Mouse (Mus musculus): ENCODE measurements around the gene Rab17.
A peak's percentile ranks its signal among the peaks of the same experiment; 100 is the strongest.

Rab17 gene

DNA sequence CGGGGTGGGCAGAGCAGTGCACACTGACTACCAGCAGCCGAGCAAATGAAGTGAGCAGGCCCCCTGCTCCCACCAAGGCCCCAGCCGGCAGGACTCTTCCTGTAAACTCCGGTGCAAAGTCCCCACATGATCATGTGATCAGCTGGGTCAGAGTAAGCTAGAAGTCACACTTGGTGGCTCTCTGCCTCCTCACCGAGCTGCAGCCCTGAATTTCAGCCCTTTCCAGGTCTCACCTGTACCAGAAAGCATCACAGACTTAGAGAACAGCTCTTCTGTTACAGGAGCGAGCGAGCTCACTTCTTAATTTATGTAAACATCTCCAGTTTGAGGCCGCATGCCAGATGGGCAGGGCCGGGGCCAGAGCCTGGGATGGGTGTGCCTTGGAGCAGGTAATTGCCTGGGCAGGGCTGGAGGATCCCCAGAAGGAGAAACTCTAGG is at the start of gene Rab17:
Rab17 (minus strand) TSS at position 315 of the 438 bp plus-strand sequence.
- DNase-seq (ENCODE audit: low spot score in 2 of 2), result no peak

DNA sequence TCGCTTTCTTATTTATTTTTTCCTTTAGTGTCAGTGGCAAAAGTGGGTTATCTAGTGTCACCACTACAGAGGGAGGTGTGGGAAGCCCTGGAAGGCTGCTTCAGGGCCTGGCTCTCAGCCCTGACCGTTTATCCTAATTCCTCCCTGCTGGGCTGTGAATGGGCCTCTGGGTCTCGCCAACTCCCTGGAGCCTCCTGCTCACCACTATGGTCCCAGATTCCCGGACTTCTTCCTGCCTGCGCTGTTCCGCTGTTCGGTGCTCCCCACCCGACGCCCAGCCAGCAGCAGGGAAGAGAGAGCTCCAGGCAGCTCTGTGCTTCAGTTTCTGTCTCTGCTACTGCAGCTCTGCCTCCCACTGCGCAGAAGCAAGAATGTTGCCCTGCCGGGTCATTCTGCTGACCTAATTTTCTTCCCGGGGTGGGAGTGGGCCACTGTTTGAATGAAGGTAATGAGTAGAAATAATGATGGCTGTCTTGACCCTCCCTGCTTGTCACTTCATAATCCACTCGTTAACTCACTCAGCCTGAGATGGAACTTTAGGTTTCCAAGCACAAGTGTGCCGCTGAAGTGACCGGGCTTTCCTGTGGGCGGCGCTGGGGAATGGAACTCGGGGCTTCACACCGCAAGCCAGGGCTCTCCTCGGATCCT is 47.8 kb upstream of the Rab17 start:
- no peak for DNase-seq (ENCODE audit: low spot score in 2 of 2)

DNA sequence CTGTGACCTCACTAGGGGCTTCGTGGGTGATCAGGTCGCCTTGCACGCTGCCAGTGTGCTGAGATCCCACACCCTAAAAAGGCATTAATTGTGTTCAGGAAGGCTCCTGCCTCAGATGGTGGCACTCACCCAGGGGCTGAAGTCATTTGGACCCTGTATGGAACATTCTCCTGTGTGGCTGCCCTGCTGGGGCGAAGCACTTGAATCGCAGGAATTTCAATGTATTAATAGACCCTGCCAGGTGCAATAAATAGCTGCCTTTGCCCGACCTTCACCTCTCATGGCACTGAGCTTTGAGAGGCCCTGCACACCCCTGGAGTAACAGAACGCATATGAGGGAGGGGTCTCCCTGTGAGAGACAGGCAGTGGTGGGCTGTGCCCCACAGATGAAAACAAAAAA is 46.1 kb upstream of the Rab17 start:
- no peak for DNase-seq (ENCODE audit: low spot score in 2 of 2)

DNA sequence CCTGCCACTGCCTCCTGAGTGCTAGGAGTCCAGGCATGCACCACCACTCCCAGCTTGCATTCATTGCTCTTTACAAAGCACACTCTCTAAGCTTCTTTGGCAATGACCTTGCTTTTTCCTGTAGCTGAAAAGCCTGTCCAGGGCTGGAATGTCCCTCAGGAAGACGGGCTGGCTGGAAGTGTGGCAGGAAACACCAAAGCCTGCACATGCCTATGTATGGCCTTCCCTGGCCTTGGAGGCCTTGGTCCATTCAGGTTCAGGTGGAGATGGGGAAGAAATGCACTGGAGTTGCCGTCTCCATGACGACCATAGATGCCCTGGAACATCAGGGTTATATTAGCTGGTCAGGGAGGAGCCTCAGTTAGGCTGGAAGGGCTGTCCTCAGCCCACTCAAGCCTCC is 44.3 kb upstream of the Rab17 start:
- DNase-seq (ENCODE audit: low spot score in 2 of 2), result no peak

DNA sequence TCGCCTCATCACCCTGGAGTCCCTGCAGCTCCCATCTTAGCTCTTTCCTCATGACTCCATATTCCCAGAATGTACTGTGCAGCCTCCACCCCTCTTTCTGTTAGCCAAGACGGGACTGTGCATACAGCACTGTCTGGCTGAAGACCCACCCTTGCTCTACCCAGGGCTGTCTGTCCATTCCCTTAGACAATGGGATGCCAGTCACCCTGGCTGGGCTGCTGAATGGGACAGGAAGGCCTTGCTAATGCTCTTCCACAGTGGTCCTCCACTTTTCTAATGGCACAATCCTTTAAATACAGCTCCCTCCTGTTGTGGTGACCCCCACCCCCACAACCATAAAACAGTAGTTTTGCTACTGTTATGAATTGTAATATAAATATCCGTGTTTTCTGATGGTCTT is 41.9 kb upstream of the Rab17 start:
- no peak for DNase-seq (ENCODE audit: low spot score in 2 of 2)

DNA sequence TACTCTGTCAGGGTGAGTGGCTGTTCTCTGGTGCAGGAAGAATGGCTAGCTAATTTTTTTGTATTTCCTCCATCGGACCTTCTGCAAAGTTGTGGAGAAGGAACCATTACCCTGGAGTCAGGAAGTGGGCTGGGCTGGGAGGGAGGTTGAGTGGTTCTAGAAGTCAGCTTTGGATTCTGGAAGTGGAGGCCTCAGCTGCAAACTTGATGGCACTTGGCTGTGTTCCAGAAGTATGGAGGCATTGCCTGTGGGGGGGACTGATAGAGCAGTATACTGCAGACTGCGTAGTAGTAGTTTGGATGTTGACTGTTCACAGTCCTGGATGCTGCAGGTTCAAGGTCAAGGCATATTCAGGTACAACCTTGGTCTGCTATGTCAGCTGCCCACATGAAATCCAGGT is 41.3 kb upstream of the Rab17 start:
- no peak for DNase-seq (ENCODE audit: low spot score in 2 of 2)

DNA sequence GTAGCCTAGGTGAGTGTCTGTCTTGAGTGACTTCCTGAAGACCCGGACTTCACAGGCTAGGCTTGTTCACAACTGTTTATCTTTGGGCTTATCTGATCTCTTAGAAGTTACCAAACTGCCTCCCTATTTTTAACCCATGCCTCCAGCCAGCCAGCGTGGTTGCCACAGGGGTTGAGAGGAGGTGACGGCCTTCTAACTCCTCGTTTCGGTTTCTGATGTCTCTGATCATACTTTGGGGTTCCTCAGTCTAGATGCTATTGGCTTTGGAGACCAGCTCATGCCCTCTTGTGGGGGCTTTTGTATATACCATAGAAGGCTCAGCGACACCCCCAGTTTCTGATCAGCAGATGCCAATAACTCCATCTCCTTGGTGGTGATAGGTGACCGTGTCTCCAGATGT is 40.8 kb upstream of the Rab17 start:
- DNase-seq (ENCODE audit: low spot score in 2 of 2), result no peak

DNA sequence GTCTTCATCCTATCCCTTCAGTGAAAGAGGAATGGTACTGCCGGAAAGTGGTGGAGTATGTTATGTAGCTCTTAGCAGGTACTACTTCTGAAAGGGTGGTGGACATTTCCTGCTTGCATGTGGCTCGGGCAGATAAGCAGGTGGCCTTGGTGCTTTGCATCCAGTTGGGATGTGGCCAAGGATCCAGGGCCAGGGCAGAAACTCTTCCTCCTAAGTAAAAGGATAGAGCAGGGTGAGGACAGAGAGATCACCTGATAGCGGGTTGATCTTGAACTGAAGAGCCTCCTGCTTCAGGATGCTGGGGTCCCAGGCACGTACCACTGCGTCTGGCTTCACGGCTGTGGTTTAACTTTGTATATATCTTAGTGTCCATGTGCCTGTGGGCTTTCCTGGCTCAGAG is 39.8 kb upstream of the Rab17 start:
- DNase-seq (ENCODE audit: low spot score in 2 of 2), result no peak

DNA sequence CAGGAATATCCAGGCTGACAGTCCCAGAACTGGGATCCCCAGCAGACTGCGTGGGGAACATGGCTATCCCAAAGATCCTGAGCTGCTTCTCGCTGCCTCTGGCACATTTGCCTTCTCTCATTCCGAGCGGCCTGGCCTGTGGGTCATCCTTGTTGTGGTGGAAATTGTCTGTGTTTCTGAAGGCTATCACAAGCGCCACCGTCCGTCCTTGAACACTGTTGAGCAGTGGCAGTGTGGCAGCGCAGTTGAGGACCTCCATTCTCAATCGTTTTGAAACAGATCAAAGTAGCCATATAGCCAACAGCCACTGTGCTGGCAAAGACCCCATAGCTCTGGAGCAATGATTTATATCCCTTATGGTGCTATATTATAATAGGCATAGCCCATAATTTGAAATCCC is 39.3 kb upstream of the Rab17 start:
- DNase-seq (ENCODE audit: low spot score in 2 of 2), result no peak

DNA sequence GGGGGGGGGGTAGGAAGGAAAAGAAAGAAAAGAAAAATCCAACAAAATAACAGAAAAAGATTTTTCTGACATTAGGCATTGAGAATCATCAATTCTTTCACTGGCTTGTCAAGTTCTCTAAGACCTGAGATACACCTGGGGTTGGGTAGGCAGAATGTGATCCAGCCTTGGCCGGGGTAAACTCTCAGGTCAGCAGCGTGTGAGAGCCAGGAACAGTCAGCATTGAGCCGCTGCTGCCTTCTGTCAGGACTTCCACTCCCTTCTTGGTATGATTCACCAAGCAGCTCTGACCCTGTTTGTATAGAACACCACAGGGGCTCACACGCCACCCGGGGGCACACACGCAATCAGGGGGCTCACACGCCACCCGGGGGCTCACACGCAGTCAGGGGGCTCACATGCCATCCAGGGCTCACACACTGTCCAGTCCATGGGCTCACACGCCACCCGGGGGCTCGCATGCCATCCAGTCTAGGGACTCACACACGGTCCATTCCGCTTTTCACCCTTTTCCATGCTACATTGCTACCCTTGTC is 38.8 kb upstream of the Rab17 start:
- DNase-seq (ENCODE audit: low spot score in 2 of 2), result no peak

DNA sequence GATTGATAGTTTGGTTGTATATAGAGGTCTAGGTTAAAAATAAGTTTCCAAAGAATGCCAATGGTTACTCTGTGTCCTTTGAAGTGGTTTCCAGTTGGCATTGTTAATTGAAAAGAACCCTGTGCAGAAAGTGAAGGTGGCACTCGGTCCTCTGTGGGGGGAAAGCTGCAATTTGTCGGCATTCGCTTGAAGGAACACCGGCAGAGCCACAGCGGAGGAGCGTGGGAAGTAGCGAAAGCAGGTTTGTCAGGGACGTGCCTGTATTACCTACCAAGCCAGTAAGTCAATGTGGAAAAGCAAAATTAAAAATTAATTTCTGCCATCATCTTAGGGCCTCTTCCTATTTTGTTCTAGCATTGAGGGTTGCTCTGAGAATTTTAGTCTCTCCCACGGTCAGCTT is 37.2 kb upstream of the Rab17 start:
- no peak for DNase-seq (ENCODE audit: low spot score in 2 of 2)

DNA sequence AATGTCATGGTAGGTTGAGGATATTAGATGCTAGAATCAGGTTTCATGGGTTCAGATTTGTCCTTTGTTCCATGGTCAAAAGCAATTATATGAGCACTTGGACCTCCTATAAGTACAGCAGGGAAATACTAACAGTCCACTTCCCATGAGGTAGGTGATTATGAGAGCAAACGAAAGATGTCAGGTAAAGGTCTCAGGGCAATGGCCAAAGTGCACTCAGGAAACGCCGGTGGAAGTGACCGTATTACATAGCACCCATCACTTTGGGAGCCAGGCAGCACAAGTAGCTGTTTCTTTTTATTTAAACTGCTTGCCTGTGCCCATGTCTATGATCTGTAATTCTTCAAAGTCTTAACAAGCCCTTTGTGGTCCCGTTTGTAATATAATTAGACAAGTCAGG is 36.6 kb upstream of the Rab17 start:
- DNase-seq (ENCODE audit: low spot score in 2 of 2), result no peak

DNA sequence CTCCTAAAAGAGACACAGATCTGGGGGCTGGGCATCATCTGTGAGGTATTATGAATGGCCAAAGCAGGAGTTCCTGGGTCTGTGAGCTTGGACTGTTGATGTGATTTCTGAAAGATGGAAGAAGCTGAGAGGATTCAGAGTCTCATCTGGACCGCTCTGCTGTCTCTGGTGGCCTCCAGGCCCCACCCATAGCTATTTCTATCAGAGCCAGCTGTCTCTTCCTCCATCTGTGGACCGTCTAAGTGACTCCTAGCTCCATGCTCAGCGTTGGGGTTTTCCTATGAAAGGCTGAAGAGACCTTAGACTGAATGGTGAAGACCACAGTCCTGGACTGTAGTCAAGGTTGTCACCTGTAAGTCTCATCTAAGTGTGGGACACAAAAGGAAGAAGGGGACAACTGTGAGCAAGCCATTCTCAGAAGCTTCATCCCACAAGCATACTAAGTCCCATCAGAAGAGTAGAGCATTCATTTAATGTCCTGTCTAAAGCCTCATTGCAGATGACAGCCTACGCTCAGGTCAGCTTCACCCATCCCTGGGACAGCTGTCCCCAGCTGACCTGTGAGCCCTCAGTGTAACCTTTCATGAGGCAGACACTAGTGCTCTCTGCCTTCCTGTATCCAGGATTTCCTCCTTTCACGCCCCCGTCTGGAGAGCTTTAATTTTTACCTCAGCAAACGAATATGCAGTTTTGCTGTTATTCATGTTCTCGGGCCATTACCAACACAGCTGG is 34.2 kb upstream of the Rab17 start:
- DNase-seq (ENCODE audit: low spot score in 2 of 2), result no peak

DNA sequence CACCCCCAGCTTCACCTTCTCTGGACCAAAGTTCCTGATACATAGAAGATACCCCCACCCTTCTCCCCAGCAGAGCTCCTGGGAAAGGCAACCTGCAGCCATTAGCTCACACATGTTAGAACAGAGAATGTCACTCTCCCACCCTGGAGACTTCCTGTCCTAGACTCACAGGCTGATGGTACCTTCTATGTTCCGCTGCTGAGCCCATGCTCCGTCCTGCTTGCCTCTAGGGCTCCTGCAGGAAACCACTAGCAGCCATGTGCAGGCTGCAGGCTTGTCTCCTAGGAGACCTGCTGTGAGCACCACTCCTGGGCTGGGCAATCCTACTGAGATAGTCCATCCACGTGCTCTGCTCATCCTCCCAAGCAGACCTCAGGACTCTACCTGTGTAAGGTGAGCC is 33.2 kb upstream of the Rab17 start:
- DNase-seq (ENCODE audit: low spot score in 2 of 2), result no peak

DNA sequence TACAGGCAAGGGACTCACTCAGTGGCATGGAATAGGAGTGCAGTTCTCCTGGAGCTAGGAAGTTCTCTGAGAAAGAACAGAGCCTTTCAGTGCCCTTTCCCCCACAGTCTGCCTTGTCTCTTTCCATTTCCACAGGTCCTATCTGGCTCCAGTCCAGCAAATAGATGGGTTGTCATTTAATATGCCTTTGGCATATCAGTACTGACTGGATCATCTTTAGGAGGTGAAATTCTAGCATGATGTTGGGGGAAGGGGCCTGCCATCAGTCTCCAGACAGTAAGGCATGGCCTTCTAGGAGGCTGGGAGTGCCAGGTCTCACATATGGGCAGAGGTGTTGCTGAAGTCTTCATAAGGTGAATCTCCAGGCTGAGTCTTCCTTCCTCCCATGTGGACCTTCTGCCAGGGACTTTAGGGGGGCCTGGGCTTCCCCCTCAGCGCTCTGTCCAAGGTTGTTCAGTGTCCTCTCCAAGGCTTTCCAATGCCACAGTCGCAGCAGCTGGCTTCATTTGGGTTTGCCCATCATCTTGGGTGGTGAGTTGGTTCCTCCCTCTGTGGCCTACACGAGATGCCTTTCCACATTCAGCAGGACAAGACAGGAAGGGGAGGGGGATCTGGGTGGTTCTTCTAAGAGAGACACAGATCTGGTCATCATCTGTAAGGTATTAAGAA is 32.5 kb upstream of the Rab17 start:
- no peak for DNase-seq (ENCODE audit: low spot score in 2 of 2)

DNA sequence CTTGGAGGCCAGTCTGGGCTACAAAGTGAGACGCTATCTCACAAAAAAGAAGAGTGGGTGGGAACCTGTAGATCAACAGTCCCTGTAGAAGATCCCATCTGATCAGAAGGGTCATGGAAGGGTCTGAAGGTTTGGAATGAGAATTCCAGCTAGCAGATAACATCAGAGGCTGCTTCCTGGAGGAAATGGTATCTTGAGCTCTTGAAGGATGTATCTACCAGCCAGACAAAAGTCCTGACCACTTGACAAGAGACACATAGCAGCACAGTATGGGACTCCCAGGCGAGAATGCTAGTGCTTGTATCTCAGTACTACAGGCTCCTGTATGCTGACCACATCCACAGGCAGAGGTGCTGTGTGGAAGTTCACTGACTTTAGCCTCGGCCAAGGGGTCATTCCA is 31.6 kb upstream of the Rab17 start:
- no peak for DNase-seq (ENCODE audit: low spot score in 2 of 2)

DNA sequence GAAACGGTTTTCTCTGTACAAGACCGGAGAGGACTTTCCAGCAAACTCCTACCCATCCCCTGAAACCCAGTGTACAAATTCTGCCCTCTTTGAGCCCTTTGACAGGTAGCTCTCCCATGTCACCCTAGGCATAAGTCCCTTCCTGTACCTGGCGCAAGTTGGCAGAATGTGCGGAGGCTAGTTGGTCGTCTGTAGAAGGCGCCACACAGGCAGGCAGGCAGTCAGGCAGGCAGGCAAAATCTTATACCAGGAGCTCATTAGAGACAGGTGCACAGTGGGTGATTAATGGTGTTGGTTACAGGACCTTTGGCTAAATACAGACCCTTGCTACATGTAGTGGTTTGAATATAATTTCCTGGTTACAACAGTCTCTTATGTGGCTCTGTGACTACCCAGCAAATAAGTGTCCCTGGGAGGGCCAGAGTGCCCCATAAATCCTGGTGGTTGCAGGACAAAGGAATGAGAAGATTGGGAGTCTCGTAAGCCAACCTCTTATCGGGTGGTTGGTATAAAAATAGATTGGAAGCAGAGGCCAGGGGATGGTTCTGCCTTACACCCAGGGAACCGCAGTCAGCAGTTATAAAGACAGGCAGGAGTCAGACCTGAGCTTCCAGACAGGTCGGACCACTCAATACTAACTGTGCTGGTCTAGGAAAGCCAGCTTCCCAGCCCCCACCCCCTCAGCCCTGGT is 30.6 kb upstream of the Rab17 start:
- no peak for DNase-seq (ENCODE audit: low spot score in 2 of 2)

DNA sequence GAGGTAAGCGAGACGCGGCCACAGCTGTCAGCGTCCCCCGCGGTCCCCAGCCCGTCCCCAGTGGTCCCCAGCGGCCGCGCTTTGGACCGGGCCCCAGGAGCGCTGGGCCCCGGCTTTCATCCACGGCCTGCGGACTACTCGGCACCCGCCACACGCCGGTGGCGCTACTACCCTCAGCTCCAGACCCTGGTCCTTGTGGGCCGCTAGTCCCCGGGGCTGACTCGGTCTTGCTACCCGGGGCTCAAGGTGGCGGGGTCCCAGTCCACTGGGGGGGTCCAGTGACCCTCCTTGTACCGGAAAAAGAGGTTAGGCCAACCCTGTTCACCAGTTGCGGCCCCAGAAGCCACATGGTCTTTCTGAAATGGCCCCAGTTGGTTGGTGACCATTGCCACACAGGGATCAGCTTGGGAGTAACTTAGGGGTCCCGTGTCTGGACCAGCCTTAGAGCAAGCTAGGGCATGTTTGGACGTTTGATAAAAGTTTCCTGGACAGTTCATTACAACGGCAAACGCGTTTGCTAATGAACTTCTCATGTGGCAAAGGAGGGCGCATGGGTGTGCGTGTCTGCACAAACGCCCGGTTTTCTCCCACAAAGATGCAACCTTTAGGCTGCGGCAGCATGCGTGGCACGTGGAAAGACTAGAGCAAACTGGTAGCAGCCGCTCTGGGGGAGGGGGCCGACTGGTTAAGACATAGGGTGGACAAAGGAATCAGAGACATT is 29.6 kb upstream of the Rab17 start:
- no peak for DNase-seq (ENCODE audit: low spot score in 2 of 2)

DNA sequence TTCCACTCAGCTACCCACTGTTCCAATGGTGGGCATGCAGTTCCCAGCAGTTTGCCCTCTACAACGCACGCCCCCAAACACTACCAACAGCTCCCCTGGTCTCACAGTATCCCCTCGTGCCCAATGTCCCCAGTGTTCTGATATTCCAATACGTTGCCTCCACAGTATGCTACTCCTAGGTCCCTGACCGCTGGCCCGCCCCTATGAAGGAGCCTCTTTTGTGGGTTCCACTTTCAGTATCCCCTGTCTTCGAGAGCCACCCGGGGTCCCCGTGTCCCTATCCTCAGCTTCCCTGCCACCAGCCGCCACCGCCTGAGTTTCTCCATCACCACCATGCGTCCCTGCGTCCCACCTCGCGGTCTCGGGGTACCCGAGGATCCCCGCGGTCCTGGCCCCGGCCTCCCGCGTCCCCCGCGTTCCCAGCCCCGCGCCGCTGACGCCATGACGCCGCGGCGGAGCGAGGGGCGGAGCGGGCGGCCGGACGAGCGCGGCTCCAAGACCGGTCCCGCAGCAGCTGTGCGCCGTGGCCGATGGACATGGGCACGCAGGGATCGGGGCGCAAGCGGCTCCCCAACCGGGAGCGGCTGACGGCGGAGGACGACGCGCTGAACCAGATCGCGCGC is 28.9 kb upstream of the Rab17 start, which contains the start of gene Lrrfip1:
Lrrfip1 (plus strand) TSS at position 470 of the 623 bp plus-strand sequence.
- DNase-seq (ENCODE audit: low spot score in 2 of 2), result peak in 1 of 2 experiments; percentile 48

DNA sequence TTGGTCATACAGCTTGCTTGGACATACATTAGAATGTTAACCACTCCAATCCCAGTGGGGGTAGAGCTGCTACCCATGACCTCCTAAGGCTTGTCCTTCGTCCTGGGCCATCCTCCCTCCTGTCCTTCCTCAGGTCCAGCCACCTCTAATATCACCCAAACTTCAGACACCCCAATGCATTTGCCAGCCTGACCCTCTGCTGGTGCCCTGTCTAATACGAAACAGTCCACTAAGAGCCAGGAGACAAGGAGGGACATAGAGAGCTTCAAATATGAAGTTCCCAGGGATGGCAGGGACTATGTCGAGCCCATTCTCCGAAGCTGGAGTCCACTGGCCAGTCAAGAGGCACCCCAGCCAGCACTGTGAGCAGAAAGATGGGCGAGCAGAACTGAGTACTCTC is 28.2 kb upstream of the Rab17 start:
- DNase-seq (ENCODE audit: low spot score in 2 of 2), result no peak

DNA sequence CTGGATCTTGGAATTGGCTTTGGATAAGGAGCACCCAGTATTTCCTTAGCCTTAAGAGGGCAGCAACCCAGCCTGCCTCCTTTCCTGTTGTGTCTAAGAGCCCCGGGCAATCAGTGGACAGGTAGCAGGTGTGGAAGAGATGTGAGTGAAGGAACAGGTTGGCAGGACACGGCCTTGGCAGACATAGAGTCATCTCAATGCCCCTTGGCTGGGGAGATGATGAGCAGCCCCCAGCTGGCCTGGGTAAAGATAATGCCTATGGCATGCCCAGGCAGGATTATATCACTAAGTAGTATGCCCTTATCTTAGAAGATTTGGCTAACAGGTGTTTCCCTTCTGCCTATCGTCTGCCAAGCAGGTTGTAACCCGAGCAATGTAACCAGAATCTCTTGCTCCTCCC is 27.7 kb upstream of the Rab17 start:
- DNase-seq (ENCODE audit: low spot score in 2 of 2), result no peak

Data from left cerebral cortex, adult 9 months (tissue).